Mouse (Mus musculus) heart, postnatal 10 days (tissue): Measurements from ENCODE around the gene Zfp410. TPM values are rescaled to one million over a fixed set of nuclear protein-coding genes. Genes with fewer than 3 reads are reported as not detected.

ENCODE experiments used
- DNase-seq, 2 experiments: peaks; one replicate each; pipeline ENCODE4 v3.0.0; 2021
- intact Hi-C: fragments of 180-260 bp; cut with DNase I; formaldehyde crosslinking; loops from one replicate; pipeline ENCODE4 v1.15.1; 2025
- total RNA-seq, 2 experiments: library from RNA; stranded (reverse); gene quantifications; 2 replicates each; pipeline ENCODE4 v1.2.3; 2021

The Zfp410 gene
- total RNA-seq: 10 to 100 TPM; 33.6 to 34.8 TPM

DNA sequence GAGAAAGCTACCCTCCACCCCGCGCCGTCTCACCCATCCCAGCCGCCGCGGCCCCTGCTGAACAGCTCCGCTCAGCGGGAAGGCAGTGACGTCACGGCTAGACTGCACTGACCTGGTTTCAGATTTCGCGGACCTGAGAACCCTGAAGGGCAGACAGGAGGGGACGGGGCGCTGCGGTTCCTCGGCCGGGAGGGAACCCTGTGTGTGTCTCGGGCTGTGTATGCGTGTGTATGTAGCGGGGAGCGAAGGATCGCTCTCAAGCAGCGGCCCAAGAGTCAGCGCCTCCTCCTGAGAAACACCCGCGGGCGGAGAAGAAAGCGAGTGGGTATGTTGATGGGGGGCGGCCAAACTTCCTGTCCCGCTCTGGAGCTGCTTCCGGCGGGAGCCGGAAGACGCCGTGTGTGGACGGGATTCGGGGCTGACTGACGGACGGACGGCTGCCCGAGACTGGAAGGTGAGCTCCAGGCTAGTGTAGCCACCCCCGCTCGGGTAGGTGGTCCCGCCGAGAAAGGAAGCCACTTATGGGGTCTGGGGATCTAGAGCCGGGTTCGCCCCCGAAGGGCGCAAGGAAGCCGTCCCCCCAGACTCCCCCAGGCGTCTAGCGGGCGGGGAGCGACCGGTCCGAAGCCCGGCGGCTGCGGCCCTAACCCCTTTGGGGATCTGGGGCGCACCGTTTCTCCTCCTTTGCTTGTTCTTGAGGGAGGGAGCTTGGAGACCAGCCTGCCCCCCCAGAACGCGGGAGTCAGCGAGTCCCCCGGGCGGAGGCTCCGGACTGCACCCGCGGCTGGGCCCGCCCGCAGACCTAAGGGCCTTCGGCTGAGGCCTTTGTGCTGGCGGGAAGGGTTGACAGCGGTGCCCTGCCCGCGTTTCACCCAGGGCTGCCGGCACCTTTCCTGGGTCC lies at the start of gene Zfp410:
Zfp410 (plus strand) TSS at position 132 of the 901 bp plus-strand sequence.
- DNase-seq: peak; percentile 91 to 93
- intact Hi-C loops: no loop called here

DNA sequence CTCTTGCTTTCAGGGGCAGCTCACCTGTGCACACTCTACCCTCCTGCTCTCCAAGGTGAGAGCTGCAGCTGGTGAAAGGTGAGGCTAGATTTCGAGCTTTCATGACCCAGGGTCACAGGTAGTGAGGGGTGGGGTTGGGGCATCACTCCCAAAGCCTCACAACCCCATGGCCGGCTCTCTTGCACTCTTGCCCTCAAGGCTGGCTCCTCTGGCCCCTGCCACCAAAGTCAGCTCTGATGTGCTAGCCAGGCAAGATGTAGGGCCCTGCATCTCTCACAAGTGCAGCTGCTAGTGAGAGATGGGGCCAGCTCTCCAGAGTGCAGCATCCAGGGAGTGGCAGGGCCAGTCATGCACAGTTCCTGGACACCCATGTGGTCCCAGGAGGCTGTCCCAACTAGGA lies 49.4 kb upstream of the Zfp410 start:
- intact Hi-C loops: no loop called here
- no peak for DNase-seq

DNA sequence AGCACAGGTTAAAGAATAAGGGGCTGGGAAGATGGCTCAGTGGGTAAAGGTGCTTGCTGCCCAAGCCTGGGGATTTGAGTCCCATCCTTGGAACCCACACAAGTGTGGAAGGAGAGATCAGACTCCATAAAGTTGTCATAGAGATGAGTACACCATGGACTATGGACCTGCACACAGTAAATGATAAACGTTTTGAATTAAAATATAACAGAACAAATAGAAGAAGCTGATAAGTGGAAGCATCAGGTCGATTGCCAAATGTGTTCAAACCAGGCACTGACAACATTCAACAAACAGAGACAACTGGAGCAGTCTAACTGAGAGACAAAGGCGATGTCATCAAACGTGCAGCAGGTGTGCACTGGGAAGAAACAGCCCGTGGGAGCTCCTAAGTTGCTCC lies 43.3 kb upstream of the Zfp410 start:
- intact Hi-C loops: no loop called here
- DNase-seq: no peak

DNA sequence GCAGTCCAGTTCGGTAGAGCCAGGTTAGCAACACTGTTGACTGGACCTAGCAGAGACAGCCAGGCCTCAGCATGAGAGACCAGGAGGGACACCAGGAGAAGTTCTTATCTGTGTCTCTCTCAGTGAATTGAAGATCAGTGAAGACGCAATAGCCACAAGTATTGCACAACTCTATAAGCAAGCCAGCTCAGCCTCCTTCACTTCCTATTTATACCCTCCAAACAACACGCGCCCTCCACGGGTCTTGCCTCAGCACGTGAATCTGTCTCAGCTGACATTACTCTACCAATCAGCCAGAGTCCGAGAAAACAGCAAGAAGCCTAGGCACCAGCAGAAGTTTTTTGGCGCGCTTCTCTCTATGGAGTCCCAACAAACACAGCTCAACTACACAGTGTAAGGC lies 41.4 kb upstream of the Zfp410 start:
- no peak for DNase-seq
- intact Hi-C loops: no loop called here

DNA sequence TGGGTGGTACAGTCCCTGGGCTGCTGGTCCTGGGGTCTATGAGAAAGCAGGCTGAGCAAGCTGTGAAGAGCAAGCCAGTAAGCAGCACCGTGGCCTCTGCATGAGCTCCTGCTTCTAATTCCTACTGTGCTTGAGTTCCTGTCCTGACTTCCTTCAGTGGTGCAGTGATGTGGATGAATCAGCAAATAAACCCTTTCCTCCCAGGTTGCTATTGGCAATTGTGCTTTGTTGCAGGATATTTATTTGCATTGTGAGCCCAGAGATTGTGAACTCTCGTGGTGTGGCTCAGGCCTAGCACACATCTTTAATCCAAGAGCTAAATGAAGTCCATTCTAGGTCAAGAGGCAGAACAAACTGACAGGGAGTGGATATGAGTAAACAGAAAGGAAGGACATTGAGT lies 40.4 kb upstream of the Zfp410 start:
- intact Hi-C loops: no loop called here
- DNase-seq: no peak

DNA sequence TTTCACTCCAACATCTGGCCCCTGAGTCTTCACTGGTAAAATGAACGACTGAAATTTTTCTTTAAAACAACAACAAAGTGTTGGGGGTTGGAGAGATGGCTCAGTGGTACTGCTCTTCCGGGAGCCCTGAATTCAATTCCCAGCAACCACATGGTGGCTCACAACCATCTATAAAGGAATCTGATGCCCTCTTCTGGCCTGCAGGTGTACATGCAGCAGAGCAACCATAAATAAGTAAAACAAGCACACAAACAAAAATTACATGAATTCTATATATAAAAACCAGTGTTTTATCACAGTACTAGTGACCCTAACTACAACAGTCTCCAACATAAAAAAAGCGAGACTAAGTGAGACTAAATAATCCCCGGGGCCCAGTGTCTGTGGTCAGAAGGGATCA lies 39.9 kb upstream of the Zfp410 start:
- intact Hi-C loops: no loop called here
- DNase-seq: no peak

DNA sequence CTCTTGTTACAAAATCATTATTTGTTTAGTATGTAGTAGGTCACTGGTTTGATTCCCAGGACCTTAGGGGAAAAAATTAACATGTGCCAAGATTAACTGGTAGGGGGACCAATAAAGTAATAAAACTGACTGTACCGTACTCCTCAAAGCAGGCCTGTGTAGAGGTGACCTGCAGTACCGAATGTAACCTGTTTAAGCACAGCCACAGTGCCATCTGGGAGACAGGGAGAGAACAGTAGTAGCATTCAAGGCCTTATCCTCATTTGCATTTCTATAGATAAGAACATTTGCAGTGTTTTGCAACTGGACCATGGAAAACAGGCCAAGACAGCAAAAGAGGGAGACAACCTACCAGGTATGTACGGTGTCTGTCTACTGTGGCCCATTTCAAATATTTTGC lies 38.8 kb upstream of the Zfp410 start:
- no peak for DNase-seq
- intact Hi-C loops: no loop called here

DNA sequence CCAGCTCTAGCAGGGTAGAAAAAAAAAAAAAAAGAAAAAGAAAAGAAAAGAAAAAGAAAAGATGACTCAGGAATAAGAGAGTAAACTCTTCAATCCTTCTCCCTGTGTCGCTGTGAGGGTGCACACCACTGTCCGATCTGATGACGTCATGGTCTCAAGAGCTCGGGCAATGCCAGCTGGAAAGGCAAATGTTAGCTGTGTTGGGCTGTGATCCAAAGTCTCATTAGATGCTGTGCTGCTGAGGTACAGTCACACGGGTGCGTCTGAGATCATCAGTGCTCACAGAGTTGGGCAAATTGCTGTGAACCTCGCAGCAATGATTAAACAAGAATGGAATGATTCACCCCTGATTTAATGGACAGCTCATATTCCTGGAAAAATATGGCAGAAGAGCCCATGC lies 37.8 kb upstream of the Zfp410 start:
- peak; percentile 32 to 44 for DNase-seq
- intact Hi-C loops: no loop called here

DNA sequence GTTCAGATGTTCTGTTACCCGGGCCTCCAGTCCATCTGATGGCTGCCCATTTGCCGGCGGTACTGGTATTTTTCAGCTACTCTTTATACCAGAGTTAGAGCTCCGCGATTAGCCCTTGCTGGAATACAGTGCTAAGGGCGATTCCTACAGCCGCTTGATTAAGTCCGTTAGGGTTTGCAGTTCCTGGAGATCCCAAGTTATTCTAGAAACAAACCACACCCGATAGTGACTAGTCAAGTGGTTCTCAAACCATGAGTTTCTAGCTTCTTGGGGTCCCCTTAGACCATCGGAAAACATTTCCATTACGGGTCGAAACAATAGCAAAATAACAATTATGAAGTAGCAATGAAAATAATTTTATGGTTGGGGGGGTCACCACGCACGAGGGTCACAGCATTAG lies 32.3 kb upstream of the Zfp410 start:
- intact Hi-C loops: no loop called here
- peak in 1 of 2 experiments; percentile 15 for DNase-seq

DNA sequence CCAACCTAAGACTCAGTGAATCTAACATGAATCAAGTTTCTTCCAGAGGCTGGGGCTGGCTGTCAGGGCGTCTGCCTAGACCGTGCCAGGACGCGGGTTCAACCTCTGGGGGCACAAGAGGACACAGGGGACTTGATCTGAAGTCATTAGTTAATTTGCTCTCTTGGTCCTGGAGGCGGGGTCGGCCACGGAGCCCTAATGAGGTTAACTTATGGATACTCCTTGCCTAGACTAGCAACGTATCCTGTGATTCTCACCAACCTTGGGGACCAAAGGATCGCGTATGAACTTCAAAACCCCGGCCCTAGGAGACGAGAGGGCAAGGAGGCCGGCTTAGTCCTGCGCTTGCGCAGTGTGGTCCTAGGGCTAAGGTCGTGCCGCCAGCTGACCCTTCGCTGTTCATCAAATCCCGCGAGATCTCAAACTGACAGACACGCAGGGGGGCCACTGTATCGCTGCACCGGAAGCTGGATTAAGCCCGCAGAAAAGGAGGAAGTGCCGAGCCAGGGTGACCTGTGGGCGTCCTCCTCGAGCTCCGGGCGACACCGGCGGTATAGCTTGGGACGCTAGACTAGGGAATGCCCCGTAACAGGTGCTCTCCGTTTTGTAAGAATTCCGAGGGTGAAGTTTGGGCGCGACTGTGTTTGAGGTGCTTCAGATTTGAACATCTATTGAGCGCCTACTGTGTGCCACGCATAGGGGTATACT lies 31.6 kb upstream of the Zfp410 start, which contains the start of gene Ptgr2:
Ptgr2 (plus strand) TSS at position 348 of the 708 bp plus-strand sequence.
- intact Hi-C loops: loop anchor here (5.0 kb wide), 1 partner anchor 37 kb away; no protein-coding TSS in a partner anchor
- DNase-seq: peak; percentile 96 to 97

DNA sequence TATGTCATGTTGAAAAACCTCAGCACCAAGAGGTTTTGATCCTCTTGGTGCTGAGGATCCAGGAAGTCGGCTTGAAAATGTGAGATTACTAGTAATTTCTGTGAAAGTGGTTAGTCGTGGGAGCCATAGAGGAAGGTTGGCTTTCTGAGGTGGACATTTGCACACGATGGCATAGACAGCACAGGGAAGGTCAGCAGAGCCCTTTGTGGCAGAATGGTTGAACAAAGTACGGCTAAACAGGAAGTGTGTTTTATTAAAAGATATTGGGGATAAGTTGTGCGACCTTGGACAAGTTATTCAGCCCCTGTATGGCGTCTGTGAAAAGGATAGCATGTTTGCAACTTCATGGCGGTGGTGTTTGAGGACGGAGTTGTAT lies 31.1 kb upstream of the Zfp410 start:
- DNase-seq: peak in 1 of 2 experiments; percentile 22
- intact Hi-C loops: loop anchor here (5.0 kb wide), 1 partner anchor 37 kb away; no protein-coding TSS in a partner anchor

DNA sequence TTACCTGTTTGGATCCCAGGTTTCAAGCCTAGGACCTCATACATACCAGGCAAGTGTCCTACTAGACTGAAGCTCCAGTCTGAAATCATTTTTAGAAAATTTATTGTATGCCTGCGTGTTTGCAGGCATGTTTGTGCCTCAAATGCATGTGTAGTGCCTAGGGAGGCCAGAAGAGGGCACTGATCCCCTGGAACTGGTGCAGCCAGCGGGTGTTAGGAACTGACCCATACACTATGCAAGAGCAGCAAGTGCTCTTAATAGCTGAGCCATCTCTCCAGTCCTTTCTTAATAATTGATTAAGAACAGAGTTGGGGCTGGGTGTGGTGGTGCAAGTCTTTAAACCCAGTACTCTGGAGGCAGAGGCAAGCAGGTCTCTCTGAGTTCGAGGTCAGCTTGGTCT lies 28.2 kb upstream of the Zfp410 start:
- peak; percentile 49 to 69 for DNase-seq
- intact Hi-C loops: loop anchor here (5.0 kb wide), 1 partner anchor 34 kb away; no protein-coding TSS in a partner anchor

DNA sequence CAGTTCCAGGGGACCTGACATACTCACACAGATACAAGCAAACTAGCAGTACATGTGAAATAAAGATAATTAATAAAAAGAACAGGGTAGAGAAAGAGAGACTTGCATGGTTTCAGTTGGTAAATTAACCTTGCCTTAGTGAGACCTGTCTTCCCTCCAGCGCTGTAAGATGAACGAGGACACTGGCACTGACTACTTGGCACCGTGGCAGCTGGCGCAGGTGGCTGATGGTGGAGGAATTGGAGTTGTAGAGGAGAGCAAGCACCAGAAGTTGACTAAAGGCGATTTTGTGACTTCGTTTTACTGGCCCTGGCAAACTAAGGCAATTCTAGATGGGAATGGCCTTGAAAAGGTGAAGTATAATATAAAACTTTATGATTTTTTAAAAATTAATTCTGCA lies 18.8 kb upstream of the Zfp410 start:
- DNase-seq: no peak
- intact Hi-C loops: no loop called here

DNA sequence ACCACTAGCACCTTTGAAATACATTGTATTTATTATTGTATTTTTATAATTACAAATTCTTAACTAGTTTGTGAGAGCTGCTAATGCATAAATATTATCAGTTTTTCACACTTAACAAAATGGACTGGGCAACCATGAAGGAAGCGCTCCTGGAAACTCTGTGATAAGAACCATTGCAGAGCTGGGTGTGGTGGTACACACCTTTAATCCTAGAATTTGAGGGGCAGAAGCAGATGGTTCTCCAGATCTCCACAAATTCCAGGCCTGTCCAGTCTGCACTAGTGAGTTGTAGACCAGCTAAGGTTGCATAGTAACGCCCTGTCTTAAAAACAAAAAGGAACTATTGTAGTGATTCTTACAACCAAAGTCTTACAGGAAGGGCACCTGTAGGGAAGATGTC lies 17.4 kb upstream of the Zfp410 start:
- intact Hi-C loops: no loop called here
- no peak for DNase-seq

DNA sequence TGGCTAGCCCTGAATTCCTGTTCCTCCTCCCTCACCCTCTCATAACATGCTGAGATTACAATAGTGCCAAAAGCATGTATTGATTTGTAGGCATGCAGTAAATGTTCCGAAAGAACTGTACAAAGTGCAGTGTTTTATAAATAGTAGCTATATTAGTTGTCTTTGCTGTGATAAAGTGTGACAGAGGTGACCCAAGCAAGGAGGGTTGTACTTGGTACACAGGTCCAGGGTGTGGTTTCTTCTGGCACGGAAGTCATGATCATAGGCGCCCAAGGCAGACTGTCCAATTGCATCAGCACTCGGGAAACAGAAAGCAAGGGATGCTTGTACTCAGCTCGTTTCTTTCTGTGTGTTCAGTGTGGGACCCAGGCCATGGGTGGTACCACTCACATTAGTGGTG lies 12.6 kb upstream of the Zfp410 start:
- intact Hi-C loops: no loop called here
- no peak for DNase-seq

DNA sequence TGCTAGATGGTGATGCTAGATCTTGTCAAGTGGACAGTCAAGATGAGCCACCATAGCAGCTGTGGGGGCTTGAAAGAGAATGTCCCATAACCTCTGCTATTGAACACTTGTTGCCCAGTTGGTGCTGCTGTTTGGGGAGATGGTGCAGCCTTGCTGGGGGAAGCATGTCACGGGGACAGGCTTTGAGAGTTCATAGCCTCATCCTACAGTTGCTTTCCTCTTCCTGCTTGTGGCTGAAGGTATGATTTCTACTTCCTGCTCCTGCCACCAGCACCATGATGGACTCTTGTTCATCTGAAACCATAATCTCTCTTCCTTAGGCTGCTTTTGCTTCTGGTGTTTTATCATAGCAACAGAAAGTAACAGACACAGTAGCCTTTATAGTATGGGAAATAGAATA lies 12.1 kb upstream of the Zfp410 start:
- intact Hi-C loops: no loop called here
- DNase-seq: no peak

DNA sequence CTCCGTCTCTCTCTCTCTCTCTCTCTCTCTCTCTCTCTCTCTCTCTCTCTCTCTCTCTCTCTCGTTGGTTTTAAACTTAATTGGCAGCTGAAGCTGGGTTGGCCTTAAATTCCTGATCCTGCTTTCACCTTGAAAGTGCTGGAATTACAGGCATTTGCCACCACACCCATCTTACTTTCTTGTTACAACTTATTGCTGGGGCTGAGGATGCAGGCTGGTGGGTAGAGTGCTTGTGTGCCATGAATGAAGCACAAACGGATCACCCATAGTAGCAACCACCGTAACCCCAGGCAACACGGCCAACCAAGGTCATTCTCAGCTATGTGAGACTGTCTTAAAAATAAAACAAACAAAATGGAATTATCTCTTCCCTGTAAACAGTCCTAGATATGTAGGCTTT lies 5.3 kb upstream of the Zfp410 start:
- intact Hi-C loops: no loop called here
- DNase-seq: no peak

DNA sequence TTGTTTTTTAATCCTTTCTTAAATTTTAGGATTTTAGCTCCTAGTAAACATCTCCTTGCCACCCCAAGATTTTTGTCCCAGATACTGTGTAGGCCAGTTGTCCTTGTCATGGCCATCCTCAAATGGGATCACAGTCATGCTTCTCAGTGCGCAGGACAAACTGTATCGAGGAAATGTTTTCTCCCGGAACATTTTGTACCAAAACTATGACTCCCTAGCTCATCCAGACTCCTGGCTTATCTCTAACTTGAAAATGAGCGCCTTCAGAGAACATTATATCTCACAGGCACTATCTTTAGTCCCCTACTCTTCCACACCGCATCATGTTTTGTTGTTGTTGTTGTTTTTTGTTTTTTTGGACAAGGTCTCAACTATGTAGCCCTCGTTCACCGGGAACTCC lies 646 bp upstream of the Zfp410 start:
- no peak for DNase-seq
- intact Hi-C loops: no loop called here

DNA sequence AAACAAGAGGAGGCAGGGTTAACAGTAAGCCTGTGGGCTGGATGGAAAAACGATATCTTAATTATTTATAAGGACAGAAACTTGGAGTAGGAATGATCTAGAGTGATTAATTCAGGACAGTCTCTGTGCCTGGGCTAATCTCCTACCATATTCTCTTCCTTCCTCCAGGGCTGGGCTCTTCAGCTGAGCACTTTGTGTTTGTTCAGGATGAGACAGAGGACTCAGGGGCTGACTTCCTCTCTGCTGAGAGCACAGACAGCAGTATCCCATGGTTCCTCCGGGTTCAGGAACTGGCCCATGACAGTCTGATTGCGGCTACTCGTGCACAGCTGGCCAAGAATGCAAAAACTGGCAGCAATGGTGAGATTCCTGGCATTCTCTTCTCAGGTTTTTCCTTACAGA lies 10.5 kb downstream of the Zfp410 start:
- intact Hi-C loops: no loop called here
- peak; percentile 79 to 80 for DNase-seq

DNA sequence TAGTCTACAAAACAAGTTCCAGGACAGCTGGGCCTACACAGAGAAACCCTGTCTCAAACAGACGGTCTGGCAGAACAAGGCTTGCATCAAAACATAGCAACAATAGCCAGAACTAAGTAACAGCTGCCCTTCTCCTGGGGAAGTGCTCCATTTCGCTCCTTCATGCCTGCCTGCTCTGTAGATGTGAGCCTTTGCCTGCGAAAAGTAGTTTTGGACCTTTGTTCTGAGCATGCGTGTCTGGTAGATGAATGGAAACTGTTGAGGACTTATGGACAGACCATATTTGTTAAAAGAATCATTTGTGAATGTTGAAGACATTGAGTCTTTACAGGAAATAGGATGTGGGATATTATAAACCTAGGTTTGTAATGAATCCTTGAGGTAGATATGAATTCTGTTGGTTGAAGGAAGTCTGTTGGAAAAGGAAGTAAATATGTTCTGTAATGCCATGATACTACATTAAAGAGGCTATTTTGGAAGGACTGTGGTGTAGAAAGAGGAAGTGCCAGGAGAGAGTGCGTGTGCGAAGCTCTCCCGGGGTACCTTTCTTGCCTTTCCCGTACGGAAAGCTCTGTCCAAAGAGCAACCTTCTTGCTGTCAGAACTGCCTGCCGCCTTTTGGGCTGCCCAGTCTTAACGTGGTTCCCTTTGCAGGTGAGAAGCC lies 20.4 kb downstream of the Zfp410 start:
- DNase-seq: no peak
- intact Hi-C loops: no loop called here

DNA sequence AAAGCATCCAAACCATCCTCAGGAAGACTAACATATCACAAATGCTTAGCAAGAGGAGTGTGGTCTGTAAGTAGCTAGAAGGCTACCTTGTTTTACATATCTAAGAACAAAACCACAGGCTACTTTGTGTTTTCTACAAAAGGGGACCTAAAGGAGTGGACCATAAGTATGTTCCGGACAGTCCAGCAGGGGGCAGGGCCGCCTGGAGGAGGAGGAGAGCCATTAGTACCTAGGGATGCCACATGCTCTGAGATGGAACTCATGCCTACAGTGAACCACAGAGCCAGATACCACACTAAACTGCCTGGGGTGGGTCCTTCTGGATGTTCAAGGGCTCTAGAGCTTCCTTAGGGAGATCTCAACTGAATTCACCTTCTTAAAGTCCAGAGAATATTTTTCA lies 30.5 kb downstream of the Zfp410 start:
- intact Hi-C loops: no loop called here
- DNase-seq: peak; percentile 33 to 54
